26 mouse cellular contexts compared by ENCODE assay signal in the genomic region with DNA sequence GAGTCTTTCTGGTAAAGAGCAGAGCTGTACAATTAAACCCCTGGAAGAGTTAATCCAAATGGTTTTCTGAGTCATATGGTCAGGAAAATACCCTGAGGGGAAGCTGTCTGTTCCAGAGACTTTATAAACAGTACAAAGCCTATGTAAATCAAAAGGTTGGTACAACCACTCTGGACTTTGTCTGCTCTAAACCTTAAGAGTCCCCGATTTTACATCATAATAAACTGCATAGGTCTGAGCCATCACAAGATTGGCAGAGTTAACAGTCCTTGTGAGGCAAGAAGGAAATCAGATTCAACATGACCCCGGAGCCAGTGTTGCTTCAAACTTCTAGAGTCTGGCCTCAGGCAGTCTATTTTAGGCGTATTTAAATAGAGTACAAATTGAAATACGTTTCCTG.
DNase-seq lines count a peak whose midpoint lies in the region; ATAC-seq lines count a peak whose summit lies in the region.
"Had no signal": no experiment of that assay in that cellular context is flagged by ENCODE, and none has a peak within 500 bp of the region (broad histone marks: within the 10 kb centered on the region; RNA-seq: fewer than 3 reads in every experiment).

No protein-coding gene starts in this region.

- no peak for DNase-seq in forebrain, embryonic 14.5 days (ENCODE audit: low spot score)
- DNase-seq in ES-CJ7 (ENCODE audit: low read depth, low spot score) = peak; percentile 79
- DNase-seq in WW6 (ENCODE audit: low read depth, low spot score) = peak; percentile 13
- no peak for DNase-seq in kidney, adult 9 months
- DNase-seq in cerebellum, adult 8-10 months = no peak
- DNase-seq: adrenal gland, postnatal 14 days; B cell, adult 2 months; cerebellum, adult 11 months; cerebellum, adult 2 months; cerebellum, postnatal 10 days; forebrain, postnatal 0 days; gastrocnemius, adult 2 months; gastrocnemius, postnatal 14 days; heart, adult 11 months; kidney, adult 2 months had no signal

- H3K9me3 ChIP-seq in forebrain, embryonic 15.5 days = no peaks in the 10 kb centered on the region
- no peaks in the 10 kb centered on the region for H3K9me3 ChIP-seq in forebrain, embryonic 14.5 days (replicated peaks; ENCODE audit: control insufficient read depth, low read length)
- H3K9me3 ChIP-seq: embryonic facial prominence, embryonic 13.5 days; forebrain, embryonic 12.5 days; hindbrain, embryonic 12.5 days; hindbrain, embryonic 15.5 days had no signal

- no peak overlapping the region for H3K9ac ChIP-seq in forebrain, embryonic 15.5 days (replicated peaks)
- no peak overlapping the region for H3K9ac ChIP-seq in forebrain, embryonic 14.5 days (ENCODE audit: low read length)
- H3K9ac ChIP-seq: embryonic facial prominence, embryonic 13.5 days; forebrain, embryonic 12.5 days; forebrain, postnatal 0 days; hindbrain, embryonic 12.5 days; hindbrain, embryonic 15.5 days had no signal

- no peak overlapping the region for H3K4me2 ChIP-seq in forebrain, embryonic 15.5 days (replicated peaks)
- no peak overlapping the region for H3K4me2 ChIP-seq in forebrain, embryonic 14.5 days (ENCODE audit: low read length)
- H3K4me2 ChIP-seq: embryonic facial prominence, embryonic 13.5 days; forebrain, embryonic 12.5 days; heart, embryonic 11.5 days; hindbrain, embryonic 12.5 days; hindbrain, embryonic 15.5 days had no signal

- ATAC-seq in forebrain, embryonic 15.5 days (replicated peaks) = 0 out of 2 replicates have a peak, but pooled peaks have one; percentile 23
- ATAC-seq in forebrain, embryonic 14.5 days = no peak
- ATAC-seq: forebrain, postnatal 0 days; intestine, postnatal 0 days; Patski had no signal

- H3K27ac ChIP-seq in forebrain, embryonic 15.5 days (replicated peaks) = no peak overlapping the region
- no peak overlapping the region for H3K27ac ChIP-seq in forebrain, embryonic 14.5 days (ENCODE audit: low read depth, low read length)
- H3K27ac ChIP-seq: embryonic facial prominence, embryonic 13.5 days; forebrain, embryonic 12.5 days; gastrocnemius, adult 2 months; hindbrain, embryonic 12.5 days; hindbrain, embryonic 15.5 days had no signal

- 59% methylated on average over 4 of the region's 4 CpGs for WGBS in forebrain, embryonic 15.5 days
- WGBS in forebrain, embryonic 14.5 days = 54% methylated on average over 4 of the region's 4 CpGs

- no peaks in the 10 kb centered on the region for H3K4me1 ChIP-seq in forebrain, embryonic 15.5 days
- no peaks in the 10 kb centered on the region for H3K4me1 ChIP-seq in forebrain, embryonic 14.5 days (ENCODE audit: control insufficient read depth, insufficient read depth, low read length)
- H3K4me1 ChIP-seq: embryonic facial prominence, embryonic 13.5 days; forebrain, embryonic 12.5 days; hindbrain, embryonic 12.5 days; hindbrain, embryonic 15.5 days had no signal

- no peaks in the 10 kb centered on the region for H3K27me3 ChIP-seq in forebrain, embryonic 15.5 days
- H3K27me3 ChIP-seq in forebrain, embryonic 14.5 days (replicated peaks; ENCODE audit: control insufficient read depth, insufficient read depth, low read length) = no peaks in the 10 kb centered on the region
- H3K27me3 ChIP-seq: CH12.LX; embryonic facial prominence, embryonic 13.5 days; forebrain, embryonic 12.5 days; hindbrain, embryonic 12.5 days; hindbrain, embryonic 15.5 days; Patski had no signal

- no peak overlapping the region for H3K4me3 ChIP-seq in forebrain, embryonic 15.5 days
- H3K4me3 ChIP-seq in forebrain, embryonic 14.5 days (ENCODE audit: low read depth, low read length) = no peak overlapping the region
- H3K4me3 ChIP-seq: embryonic facial prominence, embryonic 13.5 days; erythroblast, embryonic 14.5 days; forebrain, embryonic 12.5 days; gastrocnemius, adult 2 months; hindbrain, embryonic 12.5 days; hindbrain, embryonic 15.5 days had no signal

- H3K36me3 ChIP-seq in forebrain, embryonic 15.5 days = no peaks in the 10 kb centered on the region
- no peaks in the 10 kb centered on the region for H3K36me3 ChIP-seq in forebrain, embryonic 14.5 days (ENCODE audit: control insufficient read depth, insufficient read depth, low read length)
- H3K36me3 ChIP-seq: embryonic facial prominence, embryonic 13.5 days; forebrain, embryonic 12.5 days; G1E; hindbrain, embryonic 12.5 days; hindbrain, embryonic 15.5 days had no signal

Comparison
In these comparisons a context has a peak if more than half of its experiments do, and no peak if none do; other contexts are left out.
1. DNase-seq: peak in ES-CJ7 (single experiment) and WW6 (single experiment); none in forebrain, embryonic 14.5 days (single experiment), kidney, adult 9 months (single experiment) and cerebellum, adult 8-10 months (single experiment).